Mouse (Mus musculus) neutrophil, adult 5-6 weeks (primary cell): Measurements from ENCODE around the gene Capn7. TPM values are rescaled to one million over a fixed set of nuclear protein-coding genes. Genes with fewer than 3 reads are reported as not detected.

ENCODE experiments used
- ATAC-seq: fragments of 151-379, 151-347 bp; 2 replicates; pipeline ENCODE4 v1.8.0; 2017; ENCODE audit warnings: mild to moderate bottlenecking, moderate TSS enrichment; ENCODE audit not compliant: insufficient number of reproducible peaks, poor library complexity, low FRiP score, severe bottlenecking; ENCODE audit errors: extremely low read depth
- total RNA-seq: library from RNA; stranded (forward); fragments of 200-1000 nt; gene quantifications from 2 replicates; pipeline ENCODE4 v1.2.3, GENCODE M21; 2017

Capn7 gene
- total RNA-seq, result 80.2 and 86.2 TPM in 2 replicates

DNA sequence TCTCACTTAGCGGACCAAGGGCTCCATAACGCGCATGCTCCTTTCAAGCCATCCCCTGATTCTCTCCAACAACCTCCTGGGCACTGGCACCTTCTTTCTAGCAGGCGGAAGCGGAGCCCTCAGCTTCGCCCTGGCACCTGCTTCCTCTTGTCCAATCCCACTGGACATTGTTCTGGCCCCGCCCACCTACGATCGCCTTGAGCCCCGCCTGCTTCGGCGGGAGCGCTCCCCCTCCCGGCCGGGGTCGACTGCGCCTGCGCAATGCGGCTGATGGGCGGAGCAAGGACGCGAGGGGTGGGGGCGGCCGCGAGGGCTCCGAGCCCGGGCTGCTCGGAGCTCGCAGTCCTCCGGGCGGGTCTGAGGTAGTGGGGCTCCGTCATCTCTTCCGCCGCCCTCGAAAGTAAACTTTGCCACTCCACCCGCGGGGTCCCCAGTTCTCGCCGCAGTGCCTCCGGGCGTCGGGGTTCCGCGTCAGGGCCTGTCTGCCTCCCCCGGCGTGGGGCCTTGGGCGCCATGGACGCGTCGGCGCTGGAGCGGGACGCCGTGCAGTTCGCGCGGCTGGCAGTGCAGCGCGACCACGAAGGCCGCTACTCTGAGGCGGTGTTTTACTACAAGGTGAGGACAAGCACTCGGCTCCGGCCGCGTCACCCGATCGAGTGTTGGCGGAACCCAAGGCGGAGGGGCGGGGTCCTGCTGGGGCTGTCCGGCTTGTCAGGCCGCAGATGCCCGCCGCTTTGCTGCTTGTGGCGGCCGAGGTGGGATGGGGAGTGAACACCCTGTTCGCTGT is at the start of gene Capn7:
Gene Capn7 (plus strand): TSS at position 270 of the 787 bp plus-strand sequence.
- peak; percentile 96 for ATAC-seq

GRCm38 (mm10) chr14:31313192-31313591 is 23.2 kb upstream of the Capn7 start:
- peak; percentile 35; the same call in 1 of the 2 replicates for ATAC-seq

GRCm38 (mm10) chr14:31316613-31317012 is 19.8 kb upstream of the Capn7 start:
- ATAC-seq, result no peak

DNA sequence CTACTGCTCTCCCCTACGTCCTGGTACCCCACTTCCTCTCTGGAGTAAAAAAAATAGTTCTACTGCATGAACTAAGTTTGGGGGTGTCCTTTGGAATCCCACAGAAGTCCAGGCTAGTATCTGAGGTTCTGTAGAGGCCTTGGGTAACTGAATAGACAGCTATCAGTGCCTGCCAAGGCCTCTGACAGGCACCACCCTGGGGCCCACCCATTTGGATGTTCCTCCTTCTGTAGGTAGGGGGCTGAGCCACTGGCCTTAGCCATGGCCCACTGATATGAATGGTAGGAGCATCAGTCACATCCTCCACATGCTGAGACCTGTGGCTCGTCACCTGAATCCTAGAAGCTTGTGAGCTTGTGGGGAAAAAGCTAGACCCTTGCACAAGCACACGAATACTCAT is 18.7 kb upstream of the Capn7 start:
- no peak for ATAC-seq

DNA sequence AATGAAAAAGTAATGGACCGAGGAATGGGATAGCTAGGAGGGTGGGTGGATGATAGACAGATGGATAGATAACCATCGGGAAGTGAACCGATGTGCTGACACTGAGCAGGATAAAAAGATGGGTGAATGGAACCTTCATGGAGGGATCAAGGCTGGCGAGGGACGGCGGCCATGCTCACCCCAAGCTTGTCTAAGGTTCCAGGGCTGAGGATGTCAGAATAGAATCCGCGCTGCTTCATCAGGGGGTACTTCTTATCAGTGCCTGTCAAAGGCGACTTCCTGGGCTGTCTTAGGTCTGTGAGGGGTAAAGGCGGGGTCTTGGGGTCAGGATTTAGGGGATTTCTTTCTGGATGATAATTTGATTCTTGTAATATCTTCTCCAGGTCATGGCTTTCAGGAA is 16.9 kb upstream of the Capn7 start:
- no peak for ATAC-seq

- no peak for ATAC-seq
Observed at GRCm38 (mm10) chr14:31321181-31321580, 15.3 kb upstream of the Capn7 start.

- ATAC-seq, result no peak
Observed at GRCm38 (mm10) chr14:31322191-31322590, 14.2 kb upstream of the Capn7 start.

DNA sequence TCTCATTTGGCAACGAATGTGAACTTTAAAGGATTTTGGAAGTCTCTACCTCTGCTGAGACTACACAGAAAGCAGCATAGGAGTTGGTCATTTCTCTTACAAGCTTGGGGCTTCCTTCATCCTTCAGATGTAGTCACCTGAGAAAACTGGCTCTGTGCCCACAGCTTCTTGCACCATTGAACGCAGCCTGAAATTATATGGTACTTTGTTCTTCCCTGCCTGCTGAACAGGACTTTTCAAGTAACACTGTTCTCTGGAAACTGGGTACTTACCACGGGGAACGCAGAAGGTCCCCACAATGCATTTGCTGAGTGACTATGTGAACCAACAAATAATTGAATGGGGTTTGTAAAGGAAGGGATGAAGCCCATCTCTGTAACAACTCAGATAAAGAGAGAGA is 13.2 kb upstream of the Capn7 start:
- ATAC-seq, result no peak

DNA sequence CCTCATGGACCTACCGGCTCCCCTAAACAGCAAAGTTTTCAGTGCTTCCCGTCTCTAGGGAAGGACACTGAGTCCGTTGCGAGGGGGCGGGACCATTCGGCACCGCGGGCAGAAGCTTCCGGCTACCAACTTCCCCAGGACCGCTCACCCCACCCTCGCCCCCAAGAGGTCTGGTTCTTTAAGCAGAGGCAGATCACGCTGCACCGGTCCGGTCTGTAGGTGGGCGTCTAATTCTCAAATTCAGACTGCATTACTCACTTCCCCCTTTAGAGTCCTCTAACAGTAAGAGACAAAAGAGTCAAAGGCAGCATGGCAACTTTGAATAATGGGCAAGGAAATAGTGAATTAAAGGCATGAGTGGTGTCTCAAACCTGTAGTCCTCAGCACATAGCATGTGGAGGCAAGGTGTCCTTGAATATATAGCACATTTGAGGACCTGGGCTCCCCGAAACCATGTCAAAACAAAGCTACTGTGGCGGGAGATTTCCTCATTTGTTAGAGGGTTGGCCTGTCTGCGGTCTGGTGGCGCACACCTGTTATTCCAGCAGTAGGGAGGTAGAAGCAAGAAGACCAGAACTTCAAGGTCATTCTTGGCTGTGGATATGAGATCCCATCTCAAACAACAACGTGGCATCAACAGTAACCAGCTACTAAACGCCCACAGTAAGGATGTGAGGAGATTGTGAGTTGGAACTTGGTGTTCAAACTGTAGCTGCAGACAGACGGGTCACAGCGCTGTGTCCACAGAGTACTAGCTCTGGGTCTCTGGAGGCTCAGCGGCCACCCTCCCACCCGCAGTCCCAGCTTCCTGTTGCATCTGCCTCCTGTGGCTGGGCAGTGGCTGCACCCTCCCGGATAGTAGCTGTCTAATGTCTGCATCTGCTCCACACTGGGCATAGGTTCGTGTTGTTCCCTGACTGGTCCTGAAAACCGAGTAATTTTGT is 12.3 kb upstream of the Capn7 start, which contains the start of gene Dnah1:
Gene Dnah1 (minus strand): TSS at position 48 of the 944 bp plus-strand sequence.
- ATAC-seq, result peak; percentile 78

DNA sequence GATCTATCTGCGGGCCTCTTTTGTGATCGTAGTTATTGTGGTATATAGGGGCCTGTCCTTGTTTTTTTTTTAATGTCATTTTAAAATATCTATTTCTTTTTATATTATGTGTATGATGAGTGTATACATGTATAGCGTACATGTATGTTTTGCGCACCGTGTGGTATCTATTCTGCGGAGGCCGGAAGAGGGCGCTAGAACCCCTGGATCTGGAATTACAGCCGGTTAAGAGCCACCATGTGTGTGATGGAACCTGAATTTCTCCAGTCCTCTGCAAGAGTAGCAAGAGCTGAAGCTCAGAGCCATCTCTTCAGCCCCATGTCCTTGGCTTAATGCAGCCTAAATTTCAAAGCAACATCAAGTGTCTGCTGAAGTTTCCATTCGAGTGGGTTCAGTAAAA is 11.6 kb upstream of the Capn7 start:
- no peak for ATAC-seq

GRCm38 (mm10) chr14:31325551-31325950 is 10.9 kb upstream of the Capn7 start:
- ATAC-seq, result 0 out of 2 replicates have a peak, but pooled peaks have one; percentile 20

- ATAC-seq, result no peak
Observed at GRCm38 (mm10) chr14:31326770-31327169, 9.7 kb upstream of the Capn7 start.

- no peak for ATAC-seq
Observed at GRCm38 (mm10) chr14:31327196-31327595, 9.2 kb upstream of the Capn7 start.

DNA sequence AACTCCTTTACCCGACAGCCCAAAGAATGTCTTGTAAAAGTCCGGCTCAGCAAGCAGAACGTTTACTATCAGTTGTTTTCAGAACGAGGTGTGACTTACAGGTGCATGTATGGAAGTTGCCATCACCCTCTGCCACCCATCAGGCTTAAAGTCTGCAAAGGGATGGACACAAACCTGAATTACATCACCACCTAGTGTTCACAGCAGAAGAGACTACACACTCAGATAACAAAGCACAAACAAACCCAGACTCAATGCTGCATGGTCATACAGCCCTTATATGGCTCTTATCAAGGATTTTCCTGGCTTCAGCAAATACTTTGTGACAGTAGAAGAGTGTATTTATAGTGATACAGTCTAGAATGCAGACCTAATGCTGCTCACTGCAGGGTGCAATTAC is 8.8 kb upstream of the Capn7 start:
- no peak for ATAC-seq

GRCm38 (mm10) chr14:31329741-31330140 is 6.7 kb upstream of the Capn7 start:
- ATAC-seq, result no peak

DNA sequence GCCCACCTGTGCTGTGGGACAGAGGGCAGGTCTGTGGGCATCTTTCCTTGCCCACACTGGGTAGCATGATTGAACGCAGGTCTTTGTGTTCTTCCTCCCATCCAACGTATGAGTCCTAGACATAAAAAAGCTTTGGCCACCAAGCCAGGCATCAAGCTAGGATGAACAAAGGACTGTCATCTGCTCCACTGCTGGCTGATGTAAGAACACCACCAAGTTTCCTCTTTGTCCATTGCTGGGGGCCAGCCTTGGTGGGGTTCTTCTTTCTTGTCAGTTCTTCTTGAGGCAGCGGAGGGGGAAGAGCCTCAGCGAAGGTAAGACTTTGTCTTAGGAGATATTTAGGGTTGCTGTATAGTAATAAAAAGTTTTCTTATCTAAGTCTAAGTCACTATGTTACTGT is 5.5 kb upstream of the Capn7 start:
- no peak for ATAC-seq

DNA sequence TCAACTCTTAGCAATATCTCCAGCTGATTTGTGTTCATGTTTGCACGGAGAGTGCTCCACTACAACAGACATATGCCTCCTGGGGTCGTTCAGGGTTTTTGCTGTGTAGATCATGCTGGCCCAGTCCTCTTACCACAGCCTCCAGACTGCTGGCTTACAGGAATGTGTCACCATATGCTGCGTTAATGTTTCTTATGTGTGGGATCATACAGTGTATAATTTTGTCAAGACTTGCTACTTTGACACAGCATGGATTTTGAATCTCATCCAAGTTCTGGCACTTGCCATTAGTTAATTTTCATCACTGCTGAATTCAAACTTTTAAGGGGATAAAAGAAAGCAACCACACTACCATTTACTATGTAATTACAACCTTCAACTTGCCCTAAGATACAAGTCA is 673 bp upstream of the Capn7 start:
- ATAC-seq, result no peak

DNA sequence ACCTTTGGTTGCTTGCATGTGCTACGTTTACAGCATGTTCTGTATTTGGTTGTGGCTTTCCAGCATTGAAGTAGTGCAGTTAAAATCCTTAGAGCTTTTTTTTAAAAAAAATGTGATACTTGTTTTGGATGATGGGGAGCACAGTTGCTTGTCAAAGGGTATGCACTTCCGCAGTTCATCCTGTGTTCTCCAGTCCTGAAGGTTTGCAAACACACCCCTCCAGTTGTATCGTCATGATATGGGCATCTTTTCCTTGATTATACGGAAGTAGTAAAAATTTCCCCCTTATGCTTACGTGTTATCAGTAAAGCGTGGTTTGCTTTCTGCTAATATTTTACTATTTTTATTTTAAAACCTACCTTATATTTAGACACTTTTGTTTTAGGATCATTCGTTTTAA is 968 bp downstream of the Capn7 start:
- no peak for ATAC-seq

DNA sequence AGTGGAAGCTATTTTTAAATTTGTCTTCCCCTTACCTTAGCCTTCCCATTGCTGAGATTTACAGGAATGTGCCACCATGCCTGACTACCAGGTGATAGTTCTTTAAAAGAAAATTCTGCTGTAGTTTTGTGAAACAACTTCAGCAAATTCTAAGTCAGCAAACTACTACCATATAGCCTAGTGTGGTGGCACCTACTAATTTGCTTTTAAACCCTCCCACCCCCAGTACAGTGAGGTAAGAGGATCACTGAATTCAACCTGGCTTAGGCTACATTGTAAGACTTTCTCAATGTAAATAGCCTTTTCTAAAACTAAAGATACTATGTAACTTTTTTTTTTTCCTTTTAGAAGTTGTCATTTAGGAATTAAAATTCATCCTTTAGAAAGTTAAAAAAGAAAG is 1.5 kb downstream of the Capn7 start:
- no peak for ATAC-seq

- no peak for ATAC-seq
Observed at GRCm38 (mm10) chr14:31343241-31343640, 6.8 kb downstream of the Capn7 start.
